Mouse (Mus musculus) ES-E14 (cell line): Measurements from ENCODE around the gene Cul7. TPM values are rescaled to one million over a fixed set of nuclear protein-coding genes. Genes with fewer than 3 reads are reported as not detected.
A peak's percentile ranks its signal among the peaks of the same experiment; 100 is the strongest.

Source experiments
- DNase-seq: peaks from one replicate; pipeline ENCODE4 v3.0.0-alpha.2; 2013; ENCODE audit warnings: low read depth, low spot score
- H3K27ac ChIP-seq: 2 replicates; pipeline ENCODE4 v1.5.1; 2012; ENCODE audit warnings: low read depth, mild to moderate bottlenecking, low read length, moderate library complexity, mixed read lengths; ENCODE audit not compliant: poor library complexity, insufficient read depth, severe bottlenecking
- H3K36me3 ChIP-seq: 2 replicates; pipeline ENCODE4 v1.6.1; 2012; ENCODE audit warnings: mild to moderate bottlenecking, low read length, moderate library complexity, mixed read lengths; ENCODE audit not compliant: control insufficient read depth, poor library complexity, insufficient read depth, severe bottlenecking
- H3K4me1 ChIP-seq, 2 experiments: fragments of 150-350 bp in 1 of 2; sonication (generic) in 1 of 2; 2 replicates each; pipeline ENCODE4 v1.6.1; 2012; ENCODE audit warnings: low read length in 2 of 2, mild to moderate bottlenecking in 1 of 2, mixed read lengths in 1 of 2; ENCODE audit not compliant: control insufficient read depth in 2 of 2, insufficient read depth in 2 of 2, poor library complexity in 1 of 2
- H3K4me3 ChIP-seq, 2 experiments: fragments of 150-350 bp in 1 of 2; sonication (generic) in 1 of 2; 2 replicates each; pipeline ENCODE4 v1.5.1; 2012; ENCODE audit warnings: low read length in 2 of 2, low read depth in 1 of 2, mild to moderate bottlenecking in 1 of 2, mixed read lengths in 1 of 2; ENCODE audit not compliant: insufficient read depth in 1 of 2, poor library complexity in 1 of 2, severe bottlenecking in 1 of 2
- H3K9ac ChIP-seq: 2 replicates; pipeline ENCODE4 v1.6.1; 2012; ENCODE audit warnings: low read depth, mild to moderate bottlenecking, low read length, mixed read lengths; ENCODE audit not compliant: poor library complexity, insufficient read depth, severe bottlenecking
- H3K9me3 ChIP-seq: fragments of 150-350 bp; sonication (generic); 2 replicates; pipeline ENCODE4 v1.6.1; 2012; ENCODE audit warnings: low read depth, mild to moderate bottlenecking, low read length; ENCODE audit not compliant: control insufficient read depth, insufficient read depth
- CHD2 ChIP-seq: IDR thresholded peaks from 2 replicates; pipeline ENCODE4 v1.6.1; 2014; ENCODE audit warnings: mild to moderate bottlenecking, low read depth, low read length, inconsistent platforms
- HCFC1 ChIP-seq: IDR thresholded peaks from 2 replicates; pipeline ENCODE4 v1.6.1; 2012; ENCODE audit warnings: low read length, inconsistent platforms, borderline replicate concordance; ENCODE audit not compliant: insufficient read depth
- MAFK ChIP-seq: IDR thresholded peaks from 2 replicates; pipeline ENCODE4 v1.6.1; 2014; ENCODE audit warnings: mild to moderate bottlenecking, low read depth, low read length, inconsistent platforms; ENCODE audit not compliant: insufficient read depth
- ZC3H11A ChIP-seq: IDR thresholded peaks from 2 replicates; pipeline ENCODE4 v1.6.1; 2012; ENCODE audit warnings: low read depth, mild to moderate bottlenecking, inconsistent platforms, low read length, borderline replicate concordance
- ZNF384 ChIP-seq: IDR thresholded peaks from 2 replicates; pipeline ENCODE4 v1.6.1; 2012; ENCODE audit warnings: low read depth, low read length, inconsistent platforms
- in situ Hi-C, 2 experiments: fragments of 600-800 bp; cut with MboI; formaldehyde crosslinking; loops; one replicate each; pipeline ENCODE4 v1.15.1; 2025; ENCODE audit warnings: low sequenced_read_pairs in 2 of 2, inconsistent platforms in 1 of 2; ENCODE audit not compliant: unreplicated experiment in 2 of 2
- total RNA-seq: library from RNA; depleted of rRNA; stranded (reverse); fragments of 300-350 nt; gene quantifications from 2 replicates; pipeline ENCODE4 v1.2.3, GENCODE M21; 2012

Cul7 gene
- total RNA-seq, 1 experiment = 96.1 TPM

DNA sequence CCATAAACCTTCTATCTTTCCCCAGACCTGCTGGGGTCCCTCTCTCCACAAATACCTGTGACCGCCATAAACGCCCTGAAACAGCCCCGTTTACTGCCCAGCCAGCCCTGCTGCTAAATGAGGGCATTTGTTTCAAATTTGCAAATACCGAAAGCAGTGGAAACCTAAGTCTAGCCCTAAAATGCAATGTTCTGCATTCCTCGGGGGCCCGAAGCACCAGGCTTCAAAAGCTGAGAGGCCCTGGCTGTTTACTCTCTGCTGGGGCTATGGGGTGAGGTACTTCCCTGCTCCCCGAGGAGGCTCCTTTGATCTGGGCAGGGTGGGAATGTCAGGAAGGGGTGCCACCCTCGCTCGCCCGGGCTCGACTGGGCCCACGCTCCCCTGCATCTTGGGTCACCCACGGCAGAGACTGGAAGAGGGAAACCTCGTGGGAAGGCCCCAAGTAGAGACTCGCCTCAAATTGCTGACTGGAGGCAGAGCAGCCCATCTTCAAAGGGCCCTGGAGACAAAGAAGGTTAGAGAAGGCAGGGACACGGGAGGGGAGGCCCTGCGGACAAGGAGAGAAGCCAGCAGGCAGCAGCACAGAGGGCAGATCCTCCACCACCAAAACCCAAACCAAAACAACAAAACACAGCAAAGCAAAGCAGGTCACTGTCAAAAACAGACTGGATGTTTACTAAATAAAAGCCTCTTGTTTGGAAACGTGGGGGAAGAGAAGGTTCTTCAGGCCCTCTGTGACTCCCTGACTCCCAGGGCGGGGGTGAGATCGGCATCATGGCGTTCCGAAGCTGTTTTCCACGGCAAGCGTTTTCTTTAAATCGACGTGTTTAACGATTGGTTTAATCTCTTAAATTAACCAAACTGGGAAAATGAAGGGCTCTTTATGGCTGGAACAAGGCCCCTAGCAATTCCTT, 31.1 kb upstream of the Cul7 start:
- peak overlapping the region; percentile 47 for H3K27ac ChIP-seq
- peaks cover 26 to 45% of the 10 kb centered on the region in 2 experiments for H3K4me1 ChIP-seq
- H3K9ac ChIP-seq = peak overlapping the region; percentile 17; the same call in 1 of the 2 replicates
- no peak for DNase-seq
- H3K36me3 ChIP-seq = no peaks in the 10 kb centered on the region; the same call in 1 of the 2 replicates
- H3K4me3 ChIP-seq = peak overlapping the region; percentile 17 to 51
- in situ Hi-C loops = no loop called here
- H3K9me3 ChIP-seq = no peaks in the 10 kb centered on the region
- TF ChIP-seq HCFC1 = no peak
- no peak for TF ChIP-seq ZC3H11A
- TF ChIP-seq ZNF384 = no peak
- no peak for TF ChIP-seq MAFK
- TF ChIP-seq CHD2 = no peak

DNA sequence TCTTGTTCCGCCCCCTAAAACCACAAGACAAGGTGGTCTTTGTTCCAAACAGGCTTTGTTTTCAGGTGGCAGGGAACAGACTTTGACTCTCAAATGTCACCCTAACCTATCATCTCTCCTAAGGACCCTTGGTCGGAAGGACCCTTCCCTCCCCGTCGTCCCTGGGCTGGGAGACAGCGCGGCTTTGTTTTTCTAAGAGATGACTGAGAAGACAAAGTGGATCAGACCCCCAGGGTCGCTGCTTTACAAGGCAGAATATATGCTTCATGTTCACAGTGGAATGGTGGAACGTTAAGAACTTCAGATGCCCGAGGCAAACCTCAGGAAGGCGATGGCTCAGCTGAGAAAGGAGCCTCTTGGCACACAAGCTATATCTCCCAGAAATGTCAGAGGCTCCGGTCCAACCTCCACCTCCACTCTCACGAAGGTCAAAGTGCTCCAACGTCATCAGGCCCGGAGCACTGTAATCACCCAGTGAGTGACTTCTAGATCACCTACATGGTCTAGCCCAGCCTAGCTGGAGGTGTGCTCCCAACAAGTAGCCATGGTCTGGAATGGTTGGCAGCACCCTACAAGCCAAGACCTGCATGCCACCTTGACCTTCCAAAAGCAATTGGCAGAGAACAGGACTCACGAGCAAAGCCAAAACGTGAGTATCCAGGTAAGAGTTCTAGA, 30.3 kb upstream of the Cul7 start:
- Histone ChIP-seq H3K27ac (no peak overlapping the region), H3K4me3 (peak overlapping the region in 1 of 2 experiments; percentile 51; a peak in 2 of 4 replicates), H3K36me3 (no peaks in the 10 kb centered on the region; the same call in 1 of the 2 replicates), H3K9ac (peak overlapping the region; percentile 31; the same call in 1 of the 2 replicates), H3K4me1 (peaks cover 25 to 49% of the 10 kb centered on the region in 2 experiments), H3K9me3 (no peaks in the 10 kb centered on the region)
- no peak for TF ChIP-seq CHD2
- TF ChIP-seq ZC3H11A = no peak
- no peak for TF ChIP-seq ZNF384
- no peak for DNase-seq
- in situ Hi-C loops = no loop called here

DNA sequence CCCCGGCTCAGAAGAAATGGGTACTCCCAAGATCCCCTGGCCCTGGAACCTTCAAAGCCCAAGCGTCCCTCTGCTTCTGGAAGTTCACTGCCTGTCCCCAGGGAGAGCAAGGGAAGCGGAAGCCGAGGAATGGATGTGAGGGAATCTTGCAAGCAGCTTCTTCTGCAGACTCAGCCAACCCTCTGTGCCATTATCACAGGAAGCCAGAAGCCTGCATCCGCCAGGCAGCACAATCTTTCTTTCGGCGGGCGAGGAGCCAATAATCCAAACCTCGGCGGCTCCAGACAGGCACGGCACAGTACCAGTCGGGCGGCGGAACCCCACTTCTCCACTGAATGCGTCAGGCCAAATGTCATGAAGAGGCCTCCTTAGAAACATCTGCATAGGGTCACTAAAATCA, 28.8 kb upstream of the Cul7 start:
- in situ Hi-C loops = no loop called here
- 0 out of 4 replicates have a peak overlapping the region, but pooled peaks of 1 of the 2 experiments have one; percentile 3 for H3K4me3 ChIP-seq
- H3K4me1 ChIP-seq = peaks cover 28 to 48% of the 10 kb centered on the region in 2 experiments
- DNase-seq = no peak
- TF ChIP-seq MAFK (no peak), CHD2 (no peak), ZC3H11A (no peak), ZNF384 (no peak), HCFC1 (no peak)
- no peaks in the 10 kb centered on the region for H3K9me3 ChIP-seq
- no peaks in the 10 kb centered on the region for H3K36me3 ChIP-seq
- no peak overlapping the region for H3K27ac ChIP-seq
- H3K9ac ChIP-seq = 0 out of 2 replicates have a peak overlapping the region, but pooled peaks have one; percentile 5

DNA sequence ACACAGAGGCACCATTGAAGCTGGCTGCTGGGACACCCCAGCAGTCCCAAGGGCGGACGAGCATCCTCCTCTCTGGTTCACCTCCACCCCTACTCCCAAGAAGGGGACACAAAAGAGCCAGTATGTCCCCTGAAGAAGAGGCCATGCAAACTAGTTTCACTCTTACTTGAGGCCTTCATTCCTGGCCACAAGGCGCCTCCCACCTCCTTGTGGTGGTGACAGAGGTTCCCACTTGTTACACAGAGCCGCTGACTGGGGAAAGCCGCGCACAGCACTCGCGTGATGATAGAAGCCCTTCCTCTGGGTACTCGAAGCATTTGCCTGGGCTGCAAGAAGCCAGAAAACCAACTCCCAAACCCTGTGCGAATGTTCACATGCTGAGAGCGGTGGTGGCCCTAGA, 27.9 kb upstream of the Cul7 start:
- no peak for DNase-seq
- Histone ChIP-seq H3K4me3 (peak overlapping the region; percentile 25 to 30; a peak in 2 of 4 replicates), H3K9me3 (no peaks in the 10 kb centered on the region), H3K36me3 (no peaks in the 10 kb centered on the region), H3K4me1 (peaks cover 28 to 54% of the 10 kb centered on the region in 2 experiments), H3K9ac (peak overlapping the region; percentile 10; the same call in 1 of the 2 replicates), H3K27ac (no peak overlapping the region)
- TF ChIP-seq HCFC1 = no peak
- TF ChIP-seq ZNF384 = no peak
- no peak for TF ChIP-seq CHD2
- TF ChIP-seq MAFK = no peak
- no peak for TF ChIP-seq ZC3H11A
- in situ Hi-C loops = no loop called here
